Mouse (Mus musculus) lung, adult 10 weeks (tissue): ENCODE results near the gene Foxn1. TPM values are rescaled to one million over a fixed set of nuclear protein-coding genes. Genes with fewer than 3 reads are reported as not detected.

Experiments
- polyA plus RNA-seq: library from polyadenylated mRNA; stranded (reverse); fragments of 350-450 nt; fragmentation: Illumina TruSeq; extraction: RNeasy Lipid Tissue Mini Kit (QIAGEN cat#74804); gene quantifications from one replicate; pipeline ENCODE4 v1.2.3, GENCODE M21; 2014; ENCODE audit warnings: low read depth, low replicate concordance; ENCODE audit not compliant: insufficient read depth

The Foxn1 gene
- not detected for polyA plus RNA-seq

DNA sequence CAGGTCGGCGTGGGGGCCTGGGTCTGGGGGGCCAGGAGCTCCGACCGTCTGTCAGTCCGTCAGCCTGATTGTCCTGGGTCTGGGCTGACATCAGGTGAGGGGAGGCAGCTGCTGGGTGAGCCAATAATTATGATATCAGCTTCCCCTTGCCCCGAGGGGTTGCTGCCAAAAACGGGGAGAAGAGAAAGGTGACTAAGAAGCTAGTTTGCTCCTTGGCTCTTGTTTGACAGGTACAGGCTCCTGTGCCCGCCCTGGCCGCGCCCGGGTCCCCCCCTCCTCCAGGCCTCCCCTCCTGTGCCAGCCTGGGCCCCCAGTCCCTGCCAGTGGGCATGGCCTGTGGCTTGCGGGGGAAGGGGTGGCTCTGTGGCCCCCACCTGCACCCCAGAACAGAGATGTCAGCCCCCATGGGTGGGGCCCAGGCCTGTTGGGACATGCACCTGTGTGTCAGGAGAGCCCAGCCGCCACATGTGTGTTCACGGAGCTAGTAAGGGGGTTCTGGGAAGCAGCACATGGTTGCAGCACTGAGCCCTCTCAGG, at the start of gene Foxn1:
Gene Foxn1 (minus strand): TSS at position 51 of the 536 bp plus-strand sequence.

DNA sequence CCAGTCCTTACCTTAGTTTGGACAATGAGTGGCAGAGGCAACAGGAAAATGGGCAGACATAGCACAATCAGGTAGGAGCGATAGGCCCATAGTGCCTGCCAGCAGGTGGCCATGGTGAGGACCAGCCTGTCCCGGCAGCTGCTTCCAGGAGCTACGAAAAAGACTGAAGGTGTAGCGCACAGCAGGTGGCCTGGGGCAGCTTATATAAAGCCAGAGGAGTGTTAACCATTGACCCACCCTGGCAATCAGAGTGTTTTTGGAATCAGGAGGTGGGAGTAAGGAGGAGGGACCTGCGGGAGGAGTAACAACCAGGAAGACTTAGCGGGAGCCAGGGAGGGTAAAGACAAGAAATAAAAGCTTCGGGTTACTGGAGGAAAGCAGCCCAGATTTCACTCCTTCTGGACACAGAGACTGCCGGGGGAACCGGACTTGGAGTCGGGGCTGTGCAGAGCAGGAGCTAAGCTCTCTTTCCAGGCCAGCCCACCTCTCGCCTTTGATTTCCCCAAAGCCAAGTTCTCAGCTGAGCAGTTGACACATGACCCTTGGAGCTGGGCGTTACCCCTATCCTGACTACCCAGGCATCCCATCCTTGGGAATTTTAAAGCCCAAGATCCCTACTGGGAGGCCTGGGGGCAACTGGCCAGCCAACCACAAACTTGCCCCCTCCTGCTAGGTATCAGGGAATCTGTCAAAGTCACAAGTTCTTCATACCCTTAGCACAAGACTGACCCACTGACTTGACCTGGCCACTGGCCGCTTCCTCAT, 35.9 kb upstream of the Foxn1 start, which contains the start of gene Slc13a2:
Gene Slc13a2 (minus strand): TSS at position 163 of the 765 bp plus-strand sequence.

DNA sequence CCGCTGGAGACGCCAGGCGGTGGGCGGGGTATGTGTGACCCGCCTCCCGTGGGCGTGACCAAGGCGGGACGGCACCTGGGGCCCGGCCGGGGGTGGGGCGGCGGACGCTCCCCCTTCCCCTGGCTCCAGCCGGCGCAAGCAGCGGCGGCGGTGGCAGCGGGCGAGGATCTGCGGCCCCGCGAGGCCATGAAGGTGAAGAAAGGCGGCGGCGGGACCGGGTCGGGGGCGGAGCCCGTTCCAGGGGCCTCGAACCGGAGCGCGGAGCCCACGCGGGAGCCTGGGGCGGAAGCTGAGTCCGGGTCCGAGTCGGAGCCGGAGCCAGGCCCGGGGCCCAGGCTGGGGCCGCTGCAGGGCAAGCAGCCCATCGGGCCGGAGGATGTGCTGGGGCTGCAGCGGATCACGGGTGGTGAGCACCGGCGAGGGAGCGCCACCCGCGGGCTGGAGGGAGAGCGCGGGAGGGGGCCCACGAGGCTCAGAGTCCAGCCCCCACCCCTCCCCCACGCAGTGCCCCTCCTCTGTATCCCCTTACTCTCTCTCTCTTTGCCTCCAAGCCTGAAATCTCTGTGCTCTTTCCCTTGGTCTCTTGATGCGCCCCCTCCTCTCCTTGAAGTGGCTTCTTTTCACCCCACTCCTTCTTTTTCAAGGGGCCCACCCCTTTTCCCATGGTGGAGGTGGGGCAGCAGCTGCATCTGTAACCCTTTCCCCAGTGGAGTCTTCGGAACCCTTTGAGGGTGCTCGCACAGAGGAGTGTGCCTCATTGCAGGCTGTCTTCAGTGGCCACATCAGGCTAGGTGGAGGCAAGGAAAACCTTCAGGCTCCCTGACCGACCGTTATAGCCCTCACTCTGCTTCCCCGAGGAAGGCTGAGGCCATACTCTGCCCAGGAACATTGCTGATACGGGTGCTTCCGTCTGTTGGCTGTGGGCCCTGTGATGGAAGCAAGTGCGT, 42.7 kb downstream of the Foxn1 start, which contains the start of gene Unc119:
Gene Unc119 (plus strand): TSS at position 102 of the 947 bp plus-strand sequence.

DNA sequence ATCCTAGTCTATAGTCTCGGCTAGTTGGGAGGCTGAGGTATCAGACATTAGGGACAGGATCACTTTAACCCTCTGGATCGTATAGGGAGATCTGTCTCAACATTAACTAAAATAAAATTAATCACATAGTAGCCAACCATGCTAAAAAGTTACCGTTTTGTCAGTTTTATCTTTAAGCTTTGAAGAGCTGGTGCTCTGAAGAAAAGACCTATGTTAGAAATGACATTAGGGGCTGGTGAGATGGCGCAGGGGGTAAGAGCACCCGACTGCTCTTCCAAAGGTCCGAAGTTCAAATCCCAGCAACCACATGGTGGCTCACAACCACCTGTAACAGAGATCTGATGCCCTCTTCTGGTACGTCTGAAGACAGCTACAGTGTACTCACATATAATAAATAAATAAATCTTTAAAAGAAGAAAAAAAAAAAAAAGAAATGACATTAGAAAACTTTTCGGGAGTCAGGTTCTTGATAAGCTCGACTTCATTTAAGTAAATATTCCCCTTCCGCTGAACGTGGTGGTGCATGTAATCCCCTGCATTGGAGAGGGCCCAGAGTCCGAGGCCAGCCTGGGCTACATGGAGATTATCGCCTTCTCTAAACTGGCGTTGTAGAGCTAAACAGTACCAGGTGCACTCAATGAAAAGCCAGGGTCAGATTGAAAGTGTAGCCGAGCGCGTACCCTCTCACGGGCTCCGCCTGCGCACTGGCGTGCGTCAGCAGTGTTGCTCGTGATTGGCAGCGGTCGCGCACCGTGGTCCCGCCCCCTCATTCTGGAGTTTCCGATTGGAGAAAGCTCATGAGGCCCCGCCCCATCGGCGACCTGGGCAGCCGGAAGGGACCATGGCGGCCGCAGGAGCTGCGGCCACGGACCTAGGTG, 58.5 kb downstream of the Foxn1 start, which contains the start of gene Pigs:
Gene Pigs (plus strand): TSS at position 782 of the 878 bp plus-strand sequence.

DNA sequence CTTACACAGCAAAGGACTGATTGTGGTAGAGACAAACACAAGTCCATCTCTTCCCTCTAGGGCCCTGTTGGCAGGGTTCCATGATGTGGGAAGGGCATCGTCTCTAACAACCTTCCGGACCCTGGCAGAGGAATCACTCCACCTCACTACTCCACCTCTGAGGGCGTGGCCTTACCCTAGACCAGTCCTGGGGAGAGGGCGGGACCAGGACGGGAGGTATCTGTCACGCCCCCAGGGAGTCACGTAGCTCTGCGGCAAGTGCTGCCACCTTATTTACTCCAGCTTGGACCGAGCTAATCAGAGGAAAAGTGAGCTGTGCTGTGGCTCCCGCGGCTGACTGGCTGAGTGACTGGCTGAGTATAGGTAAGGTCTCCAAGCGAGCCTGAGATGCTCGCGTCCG, 63.5 kb downstream of the Foxn1 start, which contains the start of gene Aldoc:
Gene Aldoc (plus strand): TSS at position 109 of the 400 bp plus-strand sequence.

Other genes with a start within 250 kb of the Foxn1 start
- 10.4 TPM for gene Traf4, start 221.0 kb downstream of the Foxn1 start, polyA plus RNA-seq
- 6.4 TPM for gene Nek8, start 209.9 kb downstream of the Foxn1 start, polyA plus RNA-seq
- gene Tlcd1, start 209.8 kb downstream of the Foxn1 start, polyA plus RNA-seq, result 10.2 TPM
- 2,050 TPM for gene Rpl23a, start 203.0 kb downstream of the Foxn1 start, polyA plus RNA-seq
- 29.1 TPM for gene Rab34, start 198.1 kb downstream of the Foxn1 start, polyA plus RNA-seq
- 6.4 TPM for gene Proca1, start 193.2 kb downstream of the Foxn1 start, polyA plus RNA-seq
- gene Sdf2, start 140.8 kb downstream of the Foxn1 start, polyA plus RNA-seq, result 85.1 TPM
- gene Supt6, start 140.6 kb downstream of the Foxn1 start, polyA plus RNA-seq, result 17.9 TPM
- gene 2610507B11Rik, start 124.8 kb downstream of the Foxn1 start, polyA plus RNA-seq, result 32.5 TPM
- gene BC030499, start 95.7 kb downstream of the Foxn1 start, polyA plus RNA-seq, result not detected
- 0.42 TPM for gene Spag5, start 85.0 kb downstream of the Foxn1 start, polyA plus RNA-seq
- 6.4 TPM for gene Aldoc, start 63.6 kb downstream of the Foxn1 start, polyA plus RNA-seq
- gene Pigs, start 58.1 kb downstream of the Foxn1 start, polyA plus RNA-seq, result 24.9 TPM
- 40.3 TPM for gene Unc119, start 43.1 kb downstream of the Foxn1 start, polyA plus RNA-seq
- gene Slc13a2, start 35.7 kb upstream of the Foxn1 start, polyA plus RNA-seq, result 0.40 TPM
- 4.6 TPM for gene Slc46a1, start 79.1 kb upstream of the Foxn1 start, polyA plus RNA-seq
- gene Sarm1, start 111.2 kb upstream of the Foxn1 start, polyA plus RNA-seq, result 0.06 TPM
- gene Vtn, start 112.5 kb upstream of the Foxn1 start, polyA plus RNA-seq, result 18.2 TPM
- gene Sebox, start 116.9 kb upstream of the Foxn1 start, polyA plus RNA-seq, result not detected
- 20.9 TPM for gene Tmem199, start 125.6 kb upstream of the Foxn1 start, polyA plus RNA-seq
- gene Poldip2, start 125.6 kb upstream of the Foxn1 start, polyA plus RNA-seq, result 45.2 TPM
- 46.8 TPM for gene Tnfaip1, start 149.8 kb upstream of the Foxn1 start, polyA plus RNA-seq
- gene Ift20, start 149.8 kb upstream of the Foxn1 start, polyA plus RNA-seq, result 146 TPM
- 33.8 TPM for gene Tmem97, start 164.2 kb upstream of the Foxn1 start, polyA plus RNA-seq